Mouse (Mus musculus): ENCODE measurements at regions not wholly inside any gene's neighbourhood (a gene's known extent, or its start where the extent isn't known, plus 50 kb on each side); places are given as distances from the start of the nearest gene placed in this dataset.
A peak's percentile ranks its signal among the peaks of the same experiment; 100 is the strongest.

DNA sequence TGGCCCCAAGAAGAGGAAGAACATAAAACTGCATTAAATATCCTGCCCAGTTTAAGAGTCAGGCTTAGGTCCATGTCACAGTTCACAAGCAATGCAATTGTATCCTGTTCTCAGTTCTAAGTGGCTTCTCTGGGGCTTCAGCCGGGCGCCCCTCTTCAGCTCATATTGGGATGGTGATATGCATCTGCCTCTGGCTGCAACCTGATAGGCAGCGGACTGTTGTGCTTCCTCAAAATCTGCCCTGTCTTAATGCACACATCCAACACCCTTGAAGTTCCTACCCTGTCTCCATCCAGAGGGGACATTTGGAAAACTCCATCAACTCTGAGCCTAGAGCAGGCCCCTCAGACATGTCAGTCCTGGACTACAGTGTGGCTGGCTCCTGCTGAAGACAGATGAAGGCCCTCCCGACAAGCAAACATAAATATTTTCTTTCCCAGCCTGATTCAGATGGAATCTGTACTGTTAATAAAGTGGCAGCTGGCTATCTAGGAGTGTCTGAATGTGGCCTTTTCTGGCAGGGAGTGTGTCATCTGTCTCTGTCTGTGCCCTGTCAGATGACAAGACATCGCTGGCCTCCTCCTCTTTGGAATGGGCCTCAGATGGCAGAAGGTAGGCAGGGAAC, 149.3 kb upstream of the Gm12830 start:
- TF ChIP-seq TAL1 (IDR thresholded peaks at IDR 0.05; ENCODE audit: low read length) = peak; percentile 23; the same call in 1 of the 2 replicates
- TF ChIP-seq ZC3H11A (IDR thresholded peaks at IDR 0.05; ENCODE audit: low read depth, low read length) = no peak
- peak; percentile 57 to 58; a peak in 2 of 4 replicates for TF ChIP-seq EP300 (IDR thresholded peaks at IDR 0.05; ENCODE audit: low read depth in 1 of 2, low read length in 2 of 2)
- TF ChIP-seq CTCF (IDR thresholded peaks at IDR 0.05 in 2 of 3, conservative IDR thresholded peaks at IDR 0.05 in 1 of 3; ENCODE audit: control insufficient read depth in 1 of 3, insufficient read depth in 1 of 3, low read depth in 2 of 3, low read length in 3 of 3, poor library complexity in 1 of 3, severe bottlenecking in 1 of 3) = no peak
- TF ChIP-seq GABPA (IDR thresholded peaks at IDR 0.05; ENCODE audit: low read depth, low read length) = no peak

All from MEL (cell line).